Mouse (Mus musculus) G1E (cell line): ENCODE data around the gene Prtg.

Source experiments
- CTCF ChIP-seq: IDR thresholded peaks from 2 replicates; pipeline ENCODE4 v1.5.1; 2012; ENCODE audit warnings: low read depth, low read length, inconsistent platforms, mixed read lengths
- GATA1 ChIP-seq: IDR thresholded peaks from 2 replicates; pipeline ENCODE4 v1.6.1; 2012; ENCODE audit warnings: borderline replicate concordance, low read length, inconsistent platforms, mixed read lengths
- TAL1 ChIP-seq: conservative IDR thresholded peaks from 2 replicates; pipeline ENCODE4 v1.6.1; 2012; ENCODE audit warnings: low read depth, low read length, inconsistent platforms, mixed read lengths

GRCm38 (mm10) chr9:72935309-72935708 lies 128.6 kb downstream of the Prtg start:
- TF ChIP-seq TAL1, result no peak
- TF ChIP-seq CTCF, result no peak
- TF ChIP-seq GATA1, result no peak
